Mouse (Mus musculus): ENCODE measurements around the gene Cct6b. TPM values are rescaled to one million over a fixed set of nuclear protein-coding genes. Genes with fewer than 3 reads are reported as not detected.

Gene Cct6b
- polyA plus RNA-seq, 1 experiment from 2014 or later: 0.31 TPM

DNA sequence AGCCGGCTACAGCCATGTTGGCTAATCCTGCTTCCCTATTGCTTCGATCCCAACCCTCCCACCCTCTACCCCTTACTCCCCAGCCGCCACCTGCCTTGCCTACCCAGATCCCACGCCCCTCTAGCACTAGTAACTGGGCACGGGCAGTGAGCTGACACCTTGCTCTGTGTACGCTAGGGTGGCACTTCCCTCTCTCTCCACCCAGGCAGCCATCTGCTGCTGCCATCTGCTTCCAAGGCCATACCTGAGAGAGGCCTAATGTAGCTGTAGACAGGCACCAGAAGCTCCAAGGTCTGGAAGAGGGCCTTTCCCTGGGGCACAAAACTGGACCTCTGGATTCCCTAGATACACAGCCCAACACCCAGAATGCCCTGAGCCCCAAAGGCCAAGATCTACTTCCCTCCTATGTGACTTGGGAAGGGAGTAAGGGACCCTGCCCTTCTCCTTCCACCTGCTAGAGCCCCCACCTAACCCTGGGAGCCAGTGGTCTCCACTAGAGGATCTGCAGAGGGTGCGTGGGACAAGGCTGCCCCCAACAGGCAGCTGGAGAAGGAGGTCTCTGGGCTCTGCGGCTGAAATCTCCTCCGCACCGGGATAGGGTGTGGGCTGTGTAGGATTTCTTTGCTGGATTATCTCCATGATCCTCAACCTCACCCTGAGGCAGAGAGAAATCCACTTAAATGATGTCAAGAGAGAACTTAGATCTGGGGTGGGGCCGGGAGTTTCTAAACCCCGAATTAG is 80.2 kb downstream of the Cct6b start:
- ATAC-seq (ENCODE audit: low FRiP score, low TSS enrichment): peak; percentile 78
- H3K27me3 ChIP-seq (ENCODE audit: insufficient read depth, low read length): 0 out of 2 replicates have a peak, but pooled peaks cover 3% of the 10 kb centered on the region
- H3K4me2 ChIP-seq (replicated peaks; ENCODE audit: low read depth, low read length): no peak overlapping the region
- H3K4me1 ChIP-seq (ENCODE audit: insufficient read depth, low read length): no peaks in the 10 kb centered on the region
- no peak overlapping the region for H3K4me3 ChIP-seq (ENCODE audit: low read length)
- 52% methylated on average over 12 of the region's 12 CpGs for WGBS
- H3K36me3 ChIP-seq (ENCODE audit: insufficient read depth, low read length): no peaks in the 10 kb centered on the region
- no peak overlapping the region for H3K9ac ChIP-seq (replicated peaks; ENCODE audit: low read length)
- no peaks in the 10 kb centered on the region for H3K9me3 ChIP-seq (ENCODE audit: low read length)
- H3K27ac ChIP-seq (ENCODE audit: low read length): no peak overlapping the region

DNA sequence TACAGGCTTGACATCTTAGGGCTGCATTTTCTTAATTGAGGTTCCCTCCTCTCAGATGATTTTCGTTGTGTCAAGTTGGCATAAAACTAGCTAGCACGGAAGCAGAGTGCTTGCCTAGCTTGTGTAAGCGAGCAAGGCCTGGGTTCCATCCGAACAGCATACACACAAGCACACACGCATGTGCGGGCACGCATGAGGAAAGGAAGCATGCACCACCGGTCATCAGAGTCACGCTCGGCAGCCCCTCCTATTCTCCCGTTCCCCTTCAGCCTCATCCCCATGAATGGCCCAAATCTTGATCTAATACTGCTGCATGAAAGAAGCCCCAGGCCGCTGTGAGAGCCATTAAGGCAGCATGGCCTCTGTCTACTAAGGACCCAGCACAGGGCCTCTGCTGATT is 85.6 kb downstream of the Cct6b start:
- no peak overlapping the region for H3K4me3 ChIP-seq (ENCODE audit: low read length)
- H3K9me3 ChIP-seq (ENCODE audit: low read length): no peaks in the 10 kb centered on the region
- 40% methylated on average over 12 of the region's 12 CpGs for WGBS
- ATAC-seq (ENCODE audit: low FRiP score, low TSS enrichment): no peak
- no peak overlapping the region for H3K4me2 ChIP-seq (replicated peaks; ENCODE audit: low read depth, low read length)
- peaks cover 6% of the 10 kb centered on the region; the same call in 1 of the 2 replicates for H3K4me1 ChIP-seq (ENCODE audit: insufficient read depth, low read length)
- H3K27me3 ChIP-seq (ENCODE audit: insufficient read depth, low read length): 0 out of 2 replicates have a peak, but pooled peaks cover 3% of the 10 kb centered on the region
- H3K36me3 ChIP-seq (ENCODE audit: insufficient read depth, low read length): no peaks in the 10 kb centered on the region
- H3K9ac ChIP-seq (replicated peaks; ENCODE audit: low read length): no peak overlapping the region
- no peak overlapping the region for H3K27ac ChIP-seq (ENCODE audit: low read length)

Other genes starting within 250 kb of the Cct6b start
- 42.6 and 43.9 TPM in 2 replicates for gene Zfp830, start within 50 bp of the Cct6b start, polyA plus RNA-seq (2015; fragmentation: Nextera tagmentation; extraction: Ambion mirVana)
- gene Lig3, start 16.8 kb upstream of the Cct6b start, polyA plus RNA-seq (2015; fragmentation: Nextera tagmentation; extraction: Ambion mirVana): 33.2 and 35.4 TPM in 2 replicates
- 23.7 and 25.0 TPM in 2 replicates for gene Rffl, start 106.9 kb upstream of the Cct6b start, polyA plus RNA-seq (2015; fragmentation: Nextera tagmentation; extraction: Ambion mirVana)
- 13.8 and 15.1 TPM in 2 replicates for gene Rad51d, start 126.3 kb upstream of the Cct6b start, polyA plus RNA-seq (2015; fragmentation: Nextera tagmentation; extraction: Ambion mirVana)
- gene Fndc8, start 127.8 kb upstream of the Cct6b start, polyA plus RNA-seq (2015; fragmentation: Nextera tagmentation; extraction: Ambion mirVana): 0.26 and 0.51 TPM in 2 replicates
- gene Nle1, start 144.1 kb upstream of the Cct6b start, polyA plus RNA-seq (2015; fragmentation: Nextera tagmentation; extraction: Ambion mirVana): 36.1 and 40.5 TPM in 2 replicates
- 5.1 and 7.3 TPM in 2 replicates for gene Unc45b, start 146.2 kb upstream of the Cct6b start, polyA plus RNA-seq (2015; fragmentation: Nextera tagmentation; extraction: Ambion mirVana)
- 7.8 and 9.6 TPM in 2 replicates for gene Slfn5, start 187.0 kb upstream of the Cct6b start, polyA plus RNA-seq (2015; fragmentation: Nextera tagmentation; extraction: Ambion mirVana)
- gene Slfn9, start 227.5 kb upstream of the Cct6b start, polyA plus RNA-seq (2015; fragmentation: Nextera tagmentation; extraction: Ambion mirVana): 18.1 and 18.2 TPM in 2 replicates